Mouse (Mus musculus): ENCODE data around the gene Cnpy3. TPM values are rescaled to one million over a fixed set of nuclear protein-coding genes. Genes with fewer than 3 reads are reported as not detected.

Gene Cnpy3
- polyA plus RNA-seq, 1 experiment = 76.6 TPM

GRCm38 (mm10) chr17:46685913-46686312, 66.1 kb downstream of the Cnpy3 start:
- TF ChIP-seq CTCF (IDR thresholded peaks at IDR 0.05; ENCODE audit: borderline replicate concordance, insufficient read depth, low read depth, low read length) (no peak), POLR2A (IDR thresholded peaks at IDR 0.05; ENCODE audit: borderline replicate concordance, insufficient read depth, low read length) (no peak)
- Histone ChIP-seq H3K4me1 (ENCODE audit: control insufficient read depth, insufficient read depth, low read length) (0 out of 2 replicates have a peak, but pooled peaks cover 3% of the 10 kb centered on the region), H3K4me3 (replicated peaks; ENCODE audit: insufficient read depth, low read depth, low read length) (no peak overlapping the region), H3K27ac (ENCODE audit: insufficient read depth, low read length) (no peak overlapping the region), H3K27me3 (ENCODE audit: control insufficient read depth, insufficient read depth, low read length) (no peaks in the 10 kb centered on the region)
- WGBS = 89% methylated on average over 6 of the region's 6 CpGs
- no peak for DNase-seq

Other genes starting within 250 kb of the Cnpy3 start
- 56.2 and 58.4 TPM in 2 replicates for gene Cul9, start 205.8 kb downstream of the Cnpy3 start, polyA plus RNA-seq (2012; rRNA removed)
- 53.0 and 59.2 TPM in 2 replicates for gene Srf, start 196.0 kb downstream of the Cnpy3 start, polyA plus RNA-seq (2012; rRNA removed)
- gene Ptk7, start 122.7 kb downstream of the Cnpy3 start, polyA plus RNA-seq (2012; rRNA removed) = 5.5 and 5.9 TPM in 2 replicates
- 28.1 and 29.8 TPM in 2 replicates for gene Klc4, start 106.2 kb downstream of the Cnpy3 start, polyA plus RNA-seq (2012; rRNA removed)
- 67.5 and 68.2 TPM in 2 replicates for gene Mrpl2, start 106.0 kb downstream of the Cnpy3 start, polyA plus RNA-seq (2012; rRNA removed)
- 43.3 and 44.5 TPM in 2 replicates for gene Cul7, start 101.9 kb downstream of the Cnpy3 start, polyA plus RNA-seq (2012; rRNA removed)
- gene Rrp36, start 77.9 kb downstream of the Cnpy3 start, polyA plus RNA-seq (2012; rRNA removed) = 32.3 and 33.0 TPM in 2 replicates
- 136 and 147 TPM in 2 replicates for gene Mea1, start 73.4 kb downstream of the Cnpy3 start, polyA plus RNA-seq (2012; rRNA removed)
- 237 and 240 TPM in 2 replicates for gene Klhdc3, start 71.3 kb downstream of the Cnpy3 start, polyA plus RNA-seq (2012; rRNA removed)
- gene Ppp2r5d, start 47.1 kb downstream of the Cnpy3 start, polyA plus RNA-seq (2012; rRNA removed) = 137 and 139 TPM in 2 replicates
- gene Pex6, start 40.8 kb downstream of the Cnpy3 start, polyA plus RNA-seq (2012; rRNA removed) = 46.5 and 52.4 TPM in 2 replicates
- 12.0 and 18.1 TPM in 2 replicates for gene Gnmt, start 23.0 kb downstream of the Cnpy3 start, polyA plus RNA-seq (2012; rRNA removed)
- 0.19 and 0.23 TPM in 2 replicates for gene Ptcra, start 11.5 kb upstream of the Cnpy3 start, polyA plus RNA-seq (2012; rRNA removed)
- 22.0 and 22.1 TPM in 2 replicates for gene 2310039H08Rik, start 20.4 kb upstream of the Cnpy3 start, polyA plus RNA-seq (2012; rRNA removed)
- 60.2 and 61.6 TPM in 2 replicates for gene Rpl7l1, start 30.5 kb upstream of the Cnpy3 start, polyA plus RNA-seq (2012; rRNA removed)
- gene Bicral, start 106.3 kb upstream of the Cnpy3 start, polyA plus RNA-seq (2012; rRNA removed) = 35.9 and 36.8 TPM in 2 replicates
- gene Tbcc, start 138.5 kb upstream of the Cnpy3 start, polyA plus RNA-seq (2012; rRNA removed) = 24.9 and 25.3 TPM in 2 replicates
- not detected in 2 replicates for gene Prph2, start 158.2 kb upstream of the Cnpy3 start, polyA plus RNA-seq (2012; rRNA removed)